Mouse (Mus musculus) adrenal gland, adult (tissue): Measurements from ENCODE around the gene Tmem63c.

Experiments
- DNase-seq, 2 experiments: peaks; one replicate each; pipeline ENCODE4 v3.0.0; 2022 to 2023; ENCODE audit warnings: low spot score in 1 of 2; ENCODE audit not compliant: inconsistent age in 2 of 2

Gene Tmem63c

DNA sequence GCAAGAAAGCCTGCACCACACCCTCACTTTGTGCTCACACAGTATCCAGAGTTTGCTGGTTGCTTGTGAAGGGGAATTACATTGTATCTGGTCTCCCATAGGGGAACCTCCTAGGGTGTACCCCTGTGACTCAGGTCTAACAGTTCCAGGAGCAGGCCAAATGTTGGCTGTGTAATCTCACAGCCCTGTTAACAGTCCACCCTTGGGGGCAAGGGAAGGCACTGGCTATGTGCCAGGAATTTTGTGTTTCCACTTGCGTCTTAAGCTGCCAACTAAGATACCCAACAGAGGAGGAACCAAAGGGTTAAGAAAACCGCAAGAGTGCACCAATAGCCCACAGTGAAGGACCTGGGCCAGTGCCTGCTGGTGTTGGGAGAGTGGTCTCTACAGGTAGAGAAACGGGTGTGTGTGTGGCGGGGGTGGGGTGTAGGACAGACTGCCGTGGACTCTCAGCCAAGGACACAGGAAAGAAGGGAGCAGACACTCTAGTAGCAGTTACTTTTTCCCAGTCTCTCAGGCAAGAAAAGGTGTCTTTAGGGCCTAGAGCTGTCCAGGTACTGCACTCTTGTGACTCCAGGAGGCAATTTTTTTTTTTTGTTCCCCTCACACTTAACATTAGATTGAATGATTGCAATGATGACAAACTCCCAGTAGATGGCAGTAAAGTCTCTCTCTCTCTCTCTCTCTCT is 20.8 kb upstream of the Tmem63c start:
- no peak for DNase-seq

DNA sequence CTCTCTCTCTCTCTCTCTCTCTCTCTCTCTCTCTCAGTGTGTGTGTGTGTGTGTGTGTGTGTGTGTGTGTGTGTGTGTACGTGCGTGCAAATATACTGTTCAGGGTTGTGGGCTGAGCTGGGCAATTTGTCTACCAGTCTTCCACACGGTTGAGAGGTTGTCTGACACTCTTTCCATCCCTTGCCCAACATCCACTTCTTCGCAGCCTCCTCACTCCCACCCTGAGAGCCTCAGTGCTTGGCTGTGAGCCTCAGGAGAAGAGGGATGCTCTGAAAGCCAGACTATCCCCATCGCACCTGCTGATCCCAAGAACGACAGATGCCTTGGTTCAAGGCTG is 20.3 kb upstream of the Tmem63c start:
- DNase-seq, result no peak

DNA sequence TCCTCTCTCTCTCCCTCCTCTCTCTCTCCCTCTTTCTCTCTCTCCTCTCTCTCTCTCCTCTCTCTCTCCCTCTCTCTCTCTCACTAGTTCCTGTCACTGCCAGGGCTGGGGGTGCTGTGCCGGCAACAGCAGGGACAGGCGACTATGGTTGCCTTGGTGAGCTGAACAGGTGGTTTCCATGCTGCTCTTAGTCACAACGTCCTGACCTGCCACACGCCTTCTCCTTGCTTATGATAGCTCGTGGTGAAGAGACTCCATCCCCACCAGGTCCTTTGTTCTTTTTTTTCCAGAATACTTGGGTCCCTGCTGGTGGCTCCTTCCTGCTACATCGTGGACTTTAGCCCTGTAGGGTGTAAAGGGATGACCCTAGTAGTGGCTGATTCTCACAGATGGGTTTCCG is 18.9 kb upstream of the Tmem63c start:
- DNase-seq, result no peak

DNA sequence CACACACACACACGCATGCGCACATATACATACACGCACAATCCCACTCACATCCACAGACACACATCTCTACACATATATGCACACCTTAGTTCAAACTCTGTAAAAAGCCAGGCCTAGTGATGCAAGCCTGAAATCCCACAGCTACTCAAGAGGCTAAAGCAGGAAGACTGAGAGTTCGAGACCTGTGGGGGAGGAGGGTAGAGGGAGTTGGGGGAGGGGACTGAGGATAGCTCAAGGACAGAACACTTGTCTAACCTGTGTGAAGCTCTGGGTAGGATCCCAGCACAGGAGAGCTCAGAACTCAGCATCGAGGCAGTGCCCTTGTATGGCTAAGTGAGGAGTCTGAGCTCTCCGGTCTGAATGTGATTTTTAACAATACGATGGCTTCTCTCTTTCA is 18.3 kb upstream of the Tmem63c start:
- DNase-seq, result no peak

DNA sequence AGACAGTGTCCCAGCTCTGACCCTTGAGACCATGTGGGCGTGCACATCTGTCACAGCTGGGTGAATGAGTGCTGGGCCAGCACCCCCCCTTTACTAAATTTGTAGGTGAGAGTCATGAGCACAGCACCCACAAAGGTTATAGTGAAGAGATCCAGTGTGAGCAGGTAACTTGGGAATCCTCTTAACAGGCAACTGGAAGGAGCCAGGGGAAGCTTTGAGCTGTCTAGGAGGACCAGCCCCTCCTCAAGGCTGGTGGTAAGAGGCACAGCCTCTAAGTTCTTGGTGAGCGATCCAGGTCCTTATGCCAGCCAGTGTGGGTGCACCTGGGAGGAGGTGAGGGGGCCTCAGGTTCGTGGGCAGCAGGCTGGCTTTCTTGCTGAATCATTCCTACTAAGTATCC is 17.5 kb upstream of the Tmem63c start:
- DNase-seq, result no peak

DNA sequence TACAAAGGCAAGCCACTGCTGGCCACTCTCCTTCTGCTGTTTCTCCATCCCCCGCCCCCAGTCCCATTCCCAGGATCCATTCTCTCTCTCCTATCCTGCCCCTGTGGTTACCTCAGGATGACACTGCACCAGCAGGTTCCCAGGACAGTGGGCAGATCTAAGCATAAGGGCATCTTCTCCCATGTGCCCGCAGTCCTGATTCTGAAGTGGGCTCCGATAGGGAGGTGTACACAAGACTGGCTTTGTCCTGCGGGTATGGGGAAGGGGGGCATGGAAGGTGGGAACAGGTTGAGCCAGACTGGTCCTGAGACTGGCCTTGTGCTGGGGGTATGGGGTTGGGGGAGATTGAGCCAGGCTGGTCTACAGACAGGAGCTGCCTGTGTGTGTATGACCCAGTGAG is 16.5 kb upstream of the Tmem63c start:
- no peak for DNase-seq

DNA sequence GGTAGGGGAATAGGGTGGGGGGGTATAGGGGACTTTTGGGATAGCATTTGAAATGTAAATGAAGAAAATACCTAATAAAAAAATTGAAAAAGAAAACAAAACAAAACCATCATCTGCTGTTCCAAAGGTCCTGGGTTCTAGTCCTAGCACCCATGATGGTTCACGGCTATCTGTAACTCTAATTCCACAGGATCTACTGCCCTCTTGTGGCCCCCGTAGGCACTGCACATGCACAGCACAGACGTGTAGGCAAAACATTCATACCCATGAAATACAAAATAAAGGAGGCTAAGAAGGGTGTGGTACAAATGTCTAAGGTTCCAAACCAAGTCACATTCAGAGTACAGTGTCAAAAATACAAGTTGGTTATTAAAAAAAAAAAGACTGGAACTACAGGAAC is 4.1 kb upstream of the Tmem63c start:
- DNase-seq, result peak in 1 of 2 experiments; percentile 51

DNA sequence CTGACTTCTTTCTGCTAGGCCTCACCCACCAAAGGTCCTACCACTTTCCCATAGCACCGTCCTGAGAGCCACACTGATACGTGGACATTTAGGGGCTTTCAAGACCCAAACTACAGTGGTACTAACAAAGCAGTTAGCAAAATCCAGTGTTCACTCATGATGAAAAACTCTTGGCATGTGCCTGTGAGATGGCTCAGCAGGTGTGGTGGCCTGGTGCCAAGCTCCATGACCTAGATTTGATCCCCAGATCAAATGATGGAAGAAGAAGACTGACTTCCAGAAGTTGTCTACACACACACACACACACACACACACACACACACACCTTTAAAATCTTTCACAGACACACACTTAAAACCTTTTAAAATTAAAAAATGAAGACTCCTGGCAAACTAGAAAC is 2.4 kb upstream of the Tmem63c start:
- no peak for DNase-seq

DNA sequence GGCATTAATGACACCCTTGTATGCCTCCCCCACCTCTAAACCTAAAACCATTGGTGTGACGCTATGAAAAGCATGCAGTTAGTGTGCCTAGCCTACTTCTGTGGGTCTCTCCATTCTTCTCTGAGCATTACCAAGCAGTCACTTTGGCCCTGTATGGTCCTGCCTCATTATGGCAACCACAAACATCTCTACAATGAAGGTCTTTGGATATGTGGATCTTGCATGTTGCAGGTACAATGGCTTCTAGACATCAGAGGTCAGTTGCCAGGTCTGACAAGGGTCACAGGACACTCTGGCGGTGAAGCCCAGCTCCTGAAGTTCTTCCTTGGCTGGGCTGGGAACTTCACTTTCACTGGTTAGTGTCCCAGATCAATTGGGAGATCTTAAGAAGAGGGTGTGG is 866 bp downstream of the Tmem63c start:
- no peak for DNase-seq

DNA sequence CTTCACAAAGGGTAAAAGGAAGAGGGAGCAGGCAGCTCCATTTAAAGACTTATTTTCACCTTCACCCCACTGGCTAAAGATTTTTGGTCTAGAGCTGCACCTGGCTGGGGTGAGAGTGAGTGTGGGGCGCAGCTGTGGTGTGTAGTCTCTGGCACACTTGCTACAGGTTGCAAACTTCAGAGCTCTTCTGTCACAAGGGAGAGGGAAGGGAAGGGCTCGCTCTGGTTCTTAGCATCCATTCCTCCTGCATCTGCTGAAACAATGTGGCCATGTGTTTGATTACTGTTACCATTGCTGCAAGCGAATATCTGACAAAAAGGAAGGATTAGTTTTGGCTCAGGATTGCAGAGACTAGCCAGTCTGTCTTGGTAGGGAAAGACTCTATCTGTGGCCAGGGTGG is 2.3 kb downstream of the Tmem63c start:
- DNase-seq, result no peak

DNA sequence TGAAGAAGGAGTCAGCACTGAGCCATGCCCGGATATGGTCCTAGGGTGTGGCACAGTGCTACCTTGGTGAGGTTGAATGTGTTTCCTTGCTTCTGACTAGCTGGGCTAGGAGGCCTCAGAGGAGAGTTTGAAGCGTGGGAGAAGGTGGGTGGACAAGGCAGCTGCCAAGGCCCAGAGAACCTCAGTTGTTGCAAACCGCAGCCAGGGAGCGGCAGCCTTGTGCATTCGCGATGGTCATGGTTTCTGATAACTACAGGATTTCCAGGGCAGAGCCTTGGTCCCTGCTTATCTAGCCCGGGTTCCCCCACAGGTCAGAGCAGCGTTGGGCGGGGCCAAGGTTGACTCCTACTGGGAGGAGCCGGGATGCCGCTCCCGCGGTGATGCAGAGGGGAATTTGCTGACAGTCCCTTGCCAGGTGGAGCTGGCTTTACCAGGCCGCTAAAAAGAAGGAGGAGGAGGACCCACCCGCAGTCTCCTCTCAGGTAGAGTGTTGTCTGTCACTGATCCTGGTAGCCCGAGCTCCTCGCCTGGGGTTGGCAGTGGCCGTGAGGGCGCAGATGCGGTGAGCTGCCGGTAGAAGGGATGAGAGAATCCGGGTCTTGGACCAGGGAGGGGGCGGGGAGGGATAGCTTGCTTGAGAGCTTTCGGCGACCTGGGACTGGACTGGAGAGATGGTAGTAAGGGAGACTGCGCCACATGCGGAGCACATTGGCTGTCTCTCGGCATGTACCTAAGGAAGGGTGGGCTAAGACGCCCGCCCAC is 5.2 kb downstream of the Tmem63c start:
- peak; percentile 34 to 61 for DNase-seq

DNA sequence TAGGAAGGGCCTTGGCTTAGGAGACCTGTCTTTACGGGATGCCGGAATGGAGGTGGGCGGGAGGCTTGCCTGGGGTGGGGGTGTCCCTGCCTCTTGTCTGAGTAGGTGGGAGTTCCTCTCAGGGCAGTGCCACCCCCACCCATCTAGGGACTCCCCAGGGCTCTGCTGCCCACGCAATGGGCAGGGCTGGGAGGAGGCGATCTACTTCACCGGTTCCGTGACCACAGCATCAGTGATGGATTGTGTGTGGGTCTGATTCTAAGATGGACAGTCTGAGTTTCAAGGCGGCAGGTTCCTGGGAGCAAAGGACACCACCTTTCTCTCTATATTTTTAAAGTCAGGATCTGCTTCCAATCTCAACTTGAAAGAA is 5.7 kb downstream of the Tmem63c start:
- DNase-seq, result no peak

DNA sequence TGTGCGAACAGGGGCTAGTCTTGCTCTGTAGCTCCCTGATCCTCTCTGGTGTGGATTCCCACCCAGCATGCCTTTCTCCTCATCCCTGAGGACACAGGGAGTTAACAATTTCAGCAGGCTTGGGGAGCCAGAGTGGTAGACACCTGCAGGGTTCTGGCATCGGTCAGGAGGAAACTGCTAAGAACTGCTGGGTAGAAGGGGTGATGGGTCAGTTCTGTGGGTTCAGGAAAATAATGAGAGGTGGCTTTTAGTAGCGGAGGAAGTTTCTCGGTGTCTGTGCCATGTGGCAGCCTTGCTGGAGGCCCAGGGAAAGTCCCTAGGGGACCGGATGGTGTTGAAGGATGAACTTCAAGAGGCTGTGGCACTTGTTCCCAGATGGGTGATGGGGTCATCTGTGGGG is 6.3 kb downstream of the Tmem63c start:
- no peak for DNase-seq

DNA sequence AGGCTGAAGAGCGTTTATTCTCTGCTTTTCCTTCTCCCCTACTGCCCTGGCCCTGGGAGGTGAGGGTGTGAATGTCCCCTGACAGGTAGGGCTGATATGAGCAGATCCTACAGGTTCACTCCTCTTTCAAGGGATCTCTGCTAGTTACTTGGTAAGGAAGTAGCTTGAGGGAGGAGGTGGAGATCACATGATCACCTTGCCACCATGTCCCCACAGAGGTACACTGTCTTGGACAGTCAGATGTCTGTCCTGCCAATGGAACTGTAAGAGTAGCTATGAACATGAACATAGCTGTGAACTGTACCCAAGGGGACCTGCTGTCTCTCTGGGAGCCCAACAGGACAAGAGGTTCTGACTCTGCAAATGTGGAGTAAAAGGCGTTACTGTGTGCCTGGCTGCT is 6.9 kb downstream of the Tmem63c start:
- no peak for DNase-seq

DNA sequence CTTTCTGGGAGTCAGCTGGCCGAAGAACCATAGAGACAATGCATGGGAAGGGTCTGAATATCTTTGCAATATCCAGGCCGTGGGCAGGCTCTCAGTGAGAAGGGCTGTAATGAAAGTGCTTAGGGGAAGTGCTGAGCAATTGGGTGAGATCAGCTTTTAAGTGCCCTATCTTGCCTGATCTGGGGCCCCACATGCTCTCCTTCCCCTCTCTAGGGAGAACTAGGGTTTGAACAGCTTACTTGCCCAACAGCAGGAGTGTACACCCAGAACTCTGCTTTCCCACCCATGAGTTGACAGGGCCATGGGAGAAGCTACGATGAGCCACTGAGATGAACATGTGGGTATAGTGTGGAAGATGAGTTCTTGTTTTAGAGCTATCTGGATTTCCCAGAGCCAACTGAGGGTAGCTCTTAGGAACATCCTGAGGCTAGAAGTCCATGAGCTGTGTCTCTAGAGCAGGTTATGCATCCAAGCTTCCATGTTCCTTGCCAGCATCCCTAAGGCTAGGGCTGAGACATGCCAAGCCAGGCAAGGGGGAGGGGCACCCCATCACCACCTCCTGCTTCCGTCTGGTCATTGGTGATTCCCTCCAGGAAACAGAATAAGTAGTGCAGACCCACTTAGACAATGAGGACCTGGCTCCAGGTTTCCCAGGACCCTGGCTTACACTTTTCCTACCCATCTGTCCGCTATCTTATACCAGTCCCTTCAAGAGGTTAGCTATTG is 8.3 kb downstream of the Tmem63c start:
- no peak for DNase-seq

DNA sequence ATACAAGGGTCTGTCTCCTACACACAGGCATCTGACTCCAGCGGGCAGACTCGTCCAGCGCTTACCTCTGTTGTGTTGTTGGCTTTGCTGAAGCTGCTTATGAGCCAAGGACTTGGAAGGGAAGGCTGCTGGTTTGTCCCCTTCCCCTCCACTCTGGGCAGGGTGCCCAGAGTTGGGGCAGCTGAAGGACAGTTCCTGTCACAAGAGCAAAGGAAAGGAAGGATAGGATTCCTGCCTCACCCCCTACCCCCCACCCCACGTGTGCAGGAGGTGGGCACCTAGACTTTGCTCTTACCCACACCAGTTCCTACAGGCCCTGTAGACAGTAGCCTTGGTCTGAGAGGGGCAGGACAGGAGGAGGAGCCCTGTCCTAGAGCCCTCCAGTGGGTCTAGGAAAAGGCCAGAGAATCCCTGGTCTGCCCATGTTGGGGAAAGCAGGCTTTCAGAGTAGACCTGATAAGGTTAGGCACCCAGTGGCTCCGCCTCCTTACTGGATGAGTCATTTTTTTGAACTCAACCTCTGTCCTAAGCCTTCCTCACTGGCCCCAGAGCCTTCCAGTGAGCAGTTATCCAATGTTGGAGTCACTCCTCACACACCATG is 10.1 kb downstream of the Tmem63c start:
- peak in 1 of 2 experiments; percentile 37 for DNase-seq

DNA sequence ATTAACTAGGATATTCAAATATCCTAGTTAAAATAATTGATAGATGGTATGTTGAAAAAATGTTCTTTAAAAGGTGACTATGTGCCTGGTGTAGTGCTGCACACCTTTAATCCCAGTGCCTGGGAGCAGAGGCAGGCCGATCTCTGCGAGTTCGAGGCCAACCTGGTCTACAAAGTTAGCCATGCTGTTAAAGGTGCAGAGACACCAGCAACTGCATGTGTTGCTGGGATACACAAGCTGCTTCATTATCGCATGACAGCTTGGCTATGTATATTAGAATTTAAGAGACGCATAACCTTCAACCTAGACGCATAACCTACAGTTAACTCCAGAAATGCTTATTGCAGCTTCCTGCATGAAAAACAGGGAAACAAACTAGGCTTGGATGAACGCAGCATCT is 15.5 kb downstream of the Tmem63c start:
- DNase-seq, result no peak

DNA sequence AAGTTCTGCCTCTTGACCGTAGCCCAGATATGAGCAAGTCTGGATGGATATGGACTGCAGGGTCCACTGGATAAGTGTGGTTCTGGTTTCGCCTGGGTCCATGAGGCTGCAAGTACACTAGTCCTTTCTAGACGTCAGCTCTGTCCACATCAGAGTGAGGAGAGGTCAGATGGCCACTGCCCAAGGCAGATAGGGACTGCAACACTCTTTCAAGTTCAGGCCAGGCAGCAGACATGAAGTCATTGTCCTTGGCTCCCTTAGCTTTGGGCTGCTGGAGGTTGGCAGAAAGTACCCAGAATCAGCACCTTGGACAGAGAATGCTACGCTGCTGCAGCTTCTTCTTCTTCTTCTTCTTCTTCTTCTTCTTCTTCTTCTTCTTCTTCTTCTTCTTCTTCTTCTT is 19.0 kb downstream of the Tmem63c start:
- peak; percentile 32 to 77 for DNase-seq

DNA sequence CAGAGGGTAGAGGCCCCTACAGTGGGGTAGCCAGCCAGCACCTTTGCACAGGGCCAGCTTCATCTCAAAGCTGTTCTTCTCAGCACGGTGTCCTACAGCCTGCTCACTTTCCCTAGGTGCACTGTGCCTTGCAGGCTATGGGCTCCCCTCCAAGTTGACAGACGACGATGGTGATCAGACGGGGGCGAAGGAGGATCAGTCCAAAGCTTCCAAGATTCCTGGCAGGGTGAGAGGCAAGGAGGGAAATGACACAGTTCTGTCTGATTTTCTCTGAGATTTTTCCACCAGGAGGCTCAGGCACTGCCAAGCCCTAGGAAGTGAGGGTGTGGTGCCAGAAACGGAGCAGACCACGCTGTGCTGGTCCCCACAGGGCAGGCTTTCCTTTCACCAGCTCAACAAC is 19.7 kb downstream of the Tmem63c start:
- no peak for DNase-seq

DNA sequence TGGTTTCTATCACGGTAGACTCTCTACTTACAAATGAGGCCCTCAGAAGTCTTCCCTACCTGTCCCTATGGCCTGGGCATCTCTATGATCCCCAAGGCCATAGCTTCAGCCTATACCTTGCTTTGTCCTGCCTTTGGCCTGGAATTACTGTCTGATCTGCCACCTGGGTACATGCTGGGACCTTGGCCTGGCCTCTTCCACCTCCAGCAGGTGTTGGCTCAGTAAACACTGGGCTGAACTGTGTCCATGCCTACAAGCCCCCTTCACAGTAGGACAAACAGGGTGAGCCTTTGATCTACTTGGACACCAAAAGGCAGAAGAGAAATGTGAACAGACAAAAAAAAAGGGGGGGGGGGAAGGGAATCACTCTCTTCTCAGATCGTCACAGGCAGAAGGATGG is 21.3 kb downstream of the Tmem63c start:
- no peak for DNase-seq

DNA sequence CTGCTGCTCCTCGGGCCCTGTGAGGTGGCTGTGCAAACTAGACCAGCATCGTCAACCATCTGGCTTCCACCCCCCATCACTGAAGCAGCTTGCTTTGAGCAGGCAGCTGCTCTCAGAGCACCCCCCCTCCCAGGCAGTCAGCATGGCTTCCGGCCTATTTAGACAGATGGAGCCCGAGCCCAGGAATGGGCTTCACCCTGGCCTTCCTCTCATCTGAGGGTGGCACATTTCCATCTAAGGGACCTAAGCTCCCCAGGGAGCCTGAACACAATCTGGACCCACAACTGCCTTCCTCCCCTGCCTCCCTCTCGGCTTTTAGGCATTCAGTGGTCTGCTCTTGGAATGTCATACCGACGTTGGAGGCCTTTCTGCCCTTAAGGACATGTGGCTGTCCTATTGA is 22.1 kb downstream of the Tmem63c start:
- DNase-seq, result no peak

DNA sequence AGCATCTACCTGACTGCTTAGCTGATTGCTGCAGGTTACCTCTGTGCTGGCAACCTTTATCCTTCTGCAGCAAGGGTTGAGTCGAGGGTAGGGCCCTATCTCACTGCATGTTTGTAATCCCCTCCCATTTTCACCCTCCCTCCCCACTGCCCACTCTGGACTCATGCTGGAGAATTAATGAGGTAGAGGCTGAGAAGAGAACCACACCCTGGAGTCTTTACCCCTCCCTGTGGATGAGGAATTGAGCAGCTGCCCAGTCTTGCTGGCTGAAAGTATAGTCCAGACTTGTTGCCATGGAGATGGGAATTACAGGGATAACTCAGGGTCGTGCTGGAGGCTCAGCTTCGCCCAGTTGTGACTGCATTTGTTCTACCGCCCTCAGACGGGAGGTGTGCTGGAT is 23.6 kb downstream of the Tmem63c start:
- no peak for DNase-seq
